In genomic region chr5:66149111-66149510, GRCm38 (mm10) we compare ENCODE assay signal across 16 mouse cellular contexts. TPM values are rescaled to one million over a fixed set of nuclear protein-coding genes. Genes with fewer than 3 reads are reported as not detected.
DNase-seq lines count a peak whose midpoint lies in the region; ATAC-seq and TF ChIP-seq lines count a peak whose summit lies in the region.
"Had no signal": no experiment of that assay in that cellular context is flagged by ENCODE, and none has a peak within 500 bp of the region (broad histone marks: within the 10 kb centered on the region; RNA-seq: fewer than 3 reads in every experiment).

No protein-coding gene starts in this region.

- no peak for TF ChIP-seq POLR2A in embryonic fibroblast, embryonic 13.5 days (IDR thresholded peaks at IDR 0.05; ENCODE audit: low read depth, low read length)

- no peak overlapping the region for H3K27ac ChIP-seq in heart, embryonic 13.5 days (replicated peaks)
- no peak overlapping the region for H3K27ac ChIP-seq in lung, embryonic 14.5 days (ENCODE audit: low read depth)
- H3K27ac ChIP-seq in embryonic fibroblast, embryonic 13.5 days (ENCODE audit: insufficient read depth, low read length), result no peak overlapping the region
- no peak overlapping the region for H3K27ac ChIP-seq in stomach, embryonic 16.5 days (ENCODE audit: low read length)
- H3K27ac ChIP-seq in hindbrain, embryonic 12.5 days, result no peak overlapping the region
- H3K27ac ChIP-seq: forebrain, embryonic 15.5 days; gastrocnemius, adult 2 months; heart, embryonic 10.5 days; liver, embryonic 14.5 days had no signal

- no peak for ATAC-seq in heart, embryonic 13.5 days (ENCODE audit: extremely low read depth, insufficient number of reproducible peaks, low FRiP score, low TSS enrichment)
- no peak for ATAC-seq in lung, embryonic 14.5 days (ENCODE audit: insufficient read depth)
- ATAC-seq in stomach, embryonic 16.5 days (ENCODE audit: insufficient read depth, low FRiP score), result no peak
- no peak for ATAC-seq in hindbrain, embryonic 12.5 days (ENCODE audit: low FRiP score)
- ATAC-seq: forebrain, embryonic 15.5 days had no signal

- H3K9ac ChIP-seq in heart, embryonic 13.5 days, result no peak overlapping the region
- H3K9ac ChIP-seq in lung, embryonic 14.5 days, result no peak overlapping the region; the same call in 1 of the 2 replicates
- peak overlapping the region; percentile 43; the same call in 1 of the 2 replicates for H3K9ac ChIP-seq in stomach, embryonic 16.5 days (ENCODE audit: low read length)
- H3K9ac ChIP-seq in hindbrain, embryonic 12.5 days, result no peak overlapping the region
- H3K9ac ChIP-seq: forebrain, embryonic 15.5 days; liver, embryonic 14.5 days had no signal

- H3K4me3 ChIP-seq in heart, embryonic 13.5 days, result no peak overlapping the region
- H3K4me3 ChIP-seq in lung, embryonic 14.5 days (ENCODE audit: low read depth, low read length), result peak overlapping the region; percentile 37
- peak overlapping the region; percentile 3; the same call in 1 of the 2 replicates for H3K4me3 ChIP-seq in embryonic fibroblast, embryonic 13.5 days (ENCODE audit: insufficient read depth, low read length)
- H3K4me3 ChIP-seq in stomach, embryonic 16.5 days (replicated peaks; ENCODE audit: low read length), result peak overlapping the region; percentile 53
- H3K4me3 ChIP-seq in hindbrain, embryonic 12.5 days, result no peak overlapping the region
- H3K4me3 ChIP-seq: forebrain, embryonic 15.5 days had no signal

- no peak for TF ChIP-seq CTCF in lung, embryonic 14.5 days (IDR thresholded peaks at IDR 0.05; ENCODE audit: low read depth)
- no peak for TF ChIP-seq CTCF in embryonic fibroblast, embryonic 13.5 days (IDR thresholded peaks at IDR 0.05; ENCODE audit: borderline replicate concordance, insufficient read depth, low read length)

- peaks cover 44% of the 10 kb centered on the region for H3K27me3 ChIP-seq in heart, embryonic 13.5 days (replicated peaks)
- peaks cover 30% of the 10 kb centered on the region for H3K27me3 ChIP-seq in lung, embryonic 14.5 days (ENCODE audit: insufficient read depth, low read length)
- peaks cover 7% of the 10 kb centered on the region; the same call in 1 of the 2 replicates for H3K27me3 ChIP-seq in stomach, embryonic 16.5 days (ENCODE audit: control insufficient read depth, insufficient read depth, low read length)
- H3K27me3 ChIP-seq in hindbrain, embryonic 12.5 days, result peaks cover 56% of the 10 kb centered on the region

- DNase-seq in heart, postnatal 4 days, result no peak
- DNase-seq in lung, embryonic 14.5 days, result no peak
- DNase-seq in lung, postnatal 36 days, result no peak
- no peak for DNase-seq in layer of hippocampus, postnatal 14 days (ENCODE audit: low spot score in 2 of 2)
- DNase-seq: B cell, adult 2 months; cerebellum, postnatal 25 days; gastrocnemius, adult 2 months; kidney, postnatal 25 days; midbrain, embryonic 14.5 days had no signal

- H3K9me3 ChIP-seq in heart, embryonic 13.5 days, result no peaks in the 10 kb centered on the region
- no peaks in the 10 kb centered on the region for H3K9me3 ChIP-seq in lung, embryonic 14.5 days (ENCODE audit: low read depth, low read length)
- H3K9me3 ChIP-seq in stomach, embryonic 16.5 days (replicated peaks; ENCODE audit: control insufficient read depth, low read length), result no peaks in the 10 kb centered on the region
- no peaks in the 10 kb centered on the region for H3K9me3 ChIP-seq in hindbrain, embryonic 12.5 days (replicated peaks)
- H3K9me3 ChIP-seq: forebrain, embryonic 15.5 days; heart, embryonic 10.5 days had no signal

- H3K4me1 ChIP-seq in heart, embryonic 13.5 days, result peaks cover 12% of the 10 kb centered on the region
- H3K4me1 ChIP-seq in lung, embryonic 14.5 days (ENCODE audit: insufficient read depth), result no peaks in the 10 kb centered on the region
- no peaks in the 10 kb centered on the region for H3K4me1 ChIP-seq in embryonic fibroblast, embryonic 13.5 days (ENCODE audit: control insufficient read depth, insufficient read depth, low read length)
- H3K4me1 ChIP-seq in stomach, embryonic 16.5 days (ENCODE audit: control insufficient read depth, insufficient read depth, low read length), result peaks cover 5% of the 10 kb centered on the region; the same call in 1 of the 2 replicates
- H3K4me1 ChIP-seq in hindbrain, embryonic 12.5 days, result peaks cover 14% of the 10 kb centered on the region

- no peaks in the 10 kb centered on the region for H3K36me3 ChIP-seq in heart, embryonic 13.5 days
- no peaks in the 10 kb centered on the region for H3K36me3 ChIP-seq in lung, embryonic 14.5 days (ENCODE audit: insufficient read depth)
- H3K36me3 ChIP-seq in stomach, embryonic 16.5 days (ENCODE audit: control insufficient read depth, insufficient read depth, low read length), result no peaks in the 10 kb centered on the region
- H3K36me3 ChIP-seq in hindbrain, embryonic 12.5 days, result no peaks in the 10 kb centered on the region
- H3K36me3 ChIP-seq: forebrain, embryonic 15.5 days; heart, embryonic 10.5 days had no signal

- 74% methylated on average over 2 of the region's 2 CpGs for WGBS in heart, embryonic 13.5 days
- WGBS in lung, embryonic 14.5 days, result 68% methylated on average over 2 of the region's 2 CpGs
- 79% methylated on average over 2 of the region's 2 CpGs for WGBS in stomach, embryonic 16.5 days
- WGBS in hindbrain, embryonic 12.5 days, result 77% methylated on average over 2 of the region's 2 CpGs

- H3K4me2 ChIP-seq in heart, embryonic 13.5 days, result peak overlapping the region; percentile 92; the same call in 1 of the 2 replicates
- peak overlapping the region; percentile 65 for H3K4me2 ChIP-seq in lung, embryonic 14.5 days
- H3K4me2 ChIP-seq in stomach, embryonic 16.5 days (ENCODE audit: low read depth, low read length), result peak overlapping the region; percentile 38
- H3K4me2 ChIP-seq in hindbrain, embryonic 12.5 days (replicated peaks), result no peak overlapping the region
- H3K4me2 ChIP-seq: forebrain, embryonic 15.5 days had no signal

RNA-seq across cellular contexts. Expression of gene Rbm47, which starts 23.8 kb away (rescaled TPM):
- 2.0 and 2.1 TPM in 2 replicates for polyA plus RNA-seq in heart, embryonic 13.5 days (2015; fragmentation: Nextera tagmentation; extraction: Ambion mirVana)
- 1 to 10 TPM; 1.8 to 2.9 TPM for total RNA-seq in heart, postnatal 4 days (2021)
- 18.5 and 18.8 TPM in 2 replicates for polyA plus RNA-seq in lung, embryonic 14.5 days (2014; fragmentation: Nextera tagmentation; extraction: Ambion mirVana)
- 1.1 and 1.2 TPM in 2 replicates for polyA plus RNA-seq in embryonic fibroblast, embryonic 13.5 days (2011; ENCODE audit: insufficient read length, low read depth, missing spikeins)
- polyA plus RNA-seq in stomach, embryonic 16.5 days (2015; fragmentation: Nextera tagmentation; extraction: Ambion mirVana), result 79.1 and 84.6 TPM in 2 replicates
- 1 to 10 TPM; 1.5 to 5.4 TPM for total RNA-seq in layer of hippocampus, postnatal 14 days (2021)
- polyA plus RNA-seq in hindbrain, embryonic 12.5 days (2016; fragmentation: Nextera tagmentation; extraction: Ambion mirVana), result 9.6 and 9.7 TPM in 2 replicates

Comparison
In these comparisons a context has a peak if more than half of its experiments do, and no peak if none do; other contexts are left out.
1. H3K4me3 ChIP-seq: peak in lung, embryonic 14.5 days (single experiment), embryonic fibroblast, embryonic 13.5 days (single experiment) and stomach, embryonic 16.5 days (single experiment); none in heart, embryonic 13.5 days (single experiment) and hindbrain, embryonic 12.5 days (single experiment).